Mouse (Mus musculus): ENCODE results near the gene Per1.

Per1 gene

DNA sequence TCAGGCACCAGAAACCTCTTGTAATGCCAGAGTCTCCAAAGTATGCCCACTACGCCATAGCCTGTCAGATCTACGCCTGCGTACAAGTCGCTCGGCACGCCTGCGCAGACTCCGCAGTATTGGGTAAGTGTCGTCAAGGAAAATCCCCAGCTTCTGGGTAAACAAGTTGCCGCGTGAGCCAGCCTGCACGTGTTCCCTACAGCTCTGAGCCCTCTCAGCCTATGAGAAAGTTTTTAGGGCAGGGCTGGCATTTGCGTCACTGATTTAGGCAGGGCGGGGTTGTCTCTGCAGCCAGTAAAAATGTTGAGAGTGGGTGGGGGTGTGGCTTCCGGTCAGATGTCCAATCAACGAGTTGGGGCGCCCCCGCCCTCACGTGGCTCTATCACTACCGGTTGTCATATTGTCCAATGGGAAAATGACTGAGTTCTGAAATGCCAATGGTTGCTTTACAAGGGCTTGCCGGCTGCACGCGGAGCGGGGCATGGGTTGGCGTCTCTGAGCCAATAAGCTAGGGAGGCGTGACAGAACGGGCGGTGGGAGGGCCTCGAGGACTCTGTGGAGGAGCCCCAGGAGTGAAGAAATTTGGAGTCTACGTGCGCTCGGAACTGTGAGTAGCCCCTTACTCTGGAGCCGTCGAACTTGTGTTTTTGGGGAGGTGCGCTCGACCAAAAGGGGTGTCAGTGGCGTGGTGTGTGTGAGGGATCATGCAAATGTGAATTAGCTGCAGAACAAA lies at the start of gene Per1:
Per1 (plus strand) TSS at position 521 of the 733 bp plus-strand sequence.
- DNase-seq (ENCODE audit: low read depth, low spot score) = peak; percentile 98

DNA sequence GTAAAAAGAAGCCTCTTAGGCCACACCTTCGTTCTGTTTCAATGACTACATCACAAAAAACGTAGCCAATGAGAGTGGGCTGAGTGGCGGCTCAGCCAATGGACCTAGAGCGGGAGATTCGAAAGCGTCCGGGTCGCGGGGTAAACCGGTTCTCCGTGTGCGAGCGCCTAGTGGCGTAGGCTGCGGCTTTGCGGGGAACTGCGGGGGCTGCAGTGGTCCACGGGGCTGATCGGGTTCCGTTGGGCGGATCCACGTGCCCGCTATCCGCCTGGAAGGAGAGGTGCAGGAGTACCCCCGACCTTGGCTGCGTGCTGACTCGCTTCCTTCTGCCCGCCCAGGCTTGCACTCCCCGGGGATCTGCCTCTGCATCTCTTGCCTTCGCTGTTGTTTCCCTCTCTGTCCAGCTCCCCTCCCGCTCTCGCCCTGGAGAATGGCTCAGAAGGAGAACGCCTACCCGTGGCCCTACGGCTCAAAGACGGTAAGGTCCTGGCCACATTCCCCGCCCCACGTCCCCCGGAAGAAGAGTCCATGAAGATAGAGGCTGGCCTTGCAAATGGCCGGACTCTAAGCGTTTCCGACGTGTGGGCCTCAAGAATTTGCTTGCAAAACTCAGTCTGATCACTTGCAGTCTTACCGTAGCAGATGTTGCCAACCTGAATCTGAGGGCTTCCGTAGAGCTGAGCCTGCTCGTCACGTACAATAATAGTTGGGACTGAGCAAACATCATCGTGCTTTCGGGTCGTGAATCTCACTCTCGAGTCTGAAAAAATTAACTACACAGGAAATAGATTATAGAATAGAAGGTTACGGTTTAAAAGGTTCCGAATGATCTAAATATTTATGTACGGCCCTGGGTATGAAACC lies 49.3 kb upstream of the Per1 start, which contains the start of gene Aurkb:
Aurkb (plus strand) TSS at position 117 of the 864 bp plus-strand sequence.
- DNase-seq (ENCODE audit: low read depth, low spot score) = peak; percentile 76

GRCm38 (mm10) chr11:69046395-69046774 lies 48.6 kb upstream of the Per1 start:
- DNase-seq (ENCODE audit: low read depth, low spot score) = no peak

DNA sequence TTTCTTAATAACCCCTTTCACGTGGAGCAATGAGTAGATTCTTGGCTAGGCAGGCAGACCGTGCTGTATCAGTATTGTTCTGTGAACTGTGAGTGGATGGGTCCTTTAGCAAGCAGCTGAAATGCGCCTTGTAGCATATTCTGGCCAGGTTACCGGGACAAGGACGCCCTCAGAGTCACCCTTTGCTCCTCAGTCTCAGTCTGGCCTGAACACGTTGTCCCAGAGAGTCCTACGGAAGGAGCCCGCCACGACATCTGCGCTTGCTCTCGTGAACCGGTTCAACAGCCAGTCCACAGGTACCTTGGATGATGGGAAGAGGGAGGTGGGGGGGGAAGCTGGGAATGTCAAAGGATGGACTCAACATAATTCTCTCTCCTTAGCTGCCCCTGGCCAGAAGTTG lies 47.4 kb upstream of the Per1 start:
- no peak for DNase-seq (ENCODE audit: low read depth, low spot score)

GRCm38 (mm10) chr11:69048151-69048550 lies 46.9 kb upstream of the Per1 start:
- no peak for DNase-seq (ENCODE audit: low read depth, low spot score)

DNA sequence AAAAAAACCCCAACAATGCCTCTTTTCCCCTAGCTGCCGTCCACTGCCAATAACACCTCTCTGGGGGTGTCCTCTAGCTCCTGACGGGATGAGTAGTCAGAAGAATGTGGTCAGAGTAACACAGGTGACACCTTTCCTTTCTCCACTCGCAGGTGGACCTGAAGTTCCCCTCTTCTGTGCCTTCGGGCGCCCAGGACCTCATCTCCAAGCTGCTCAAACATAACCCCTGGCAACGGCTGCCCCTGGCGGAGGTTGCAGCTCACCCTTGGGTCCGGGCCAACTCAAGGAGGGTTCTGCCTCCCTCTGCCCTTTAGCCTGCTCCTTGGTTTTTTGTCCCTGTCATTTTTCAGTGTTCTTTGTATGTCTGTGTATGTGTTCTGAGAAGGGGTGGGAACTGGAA lies 44.3 kb upstream of the Per1 start:
- DNase-seq (ENCODE audit: low read depth, low spot score) = no peak

GRCm38 (mm10) chr11:69051771-69052170 lies 43.2 kb upstream of the Per1 start:
- no peak for DNase-seq (ENCODE audit: low read depth, low spot score)

DNA sequence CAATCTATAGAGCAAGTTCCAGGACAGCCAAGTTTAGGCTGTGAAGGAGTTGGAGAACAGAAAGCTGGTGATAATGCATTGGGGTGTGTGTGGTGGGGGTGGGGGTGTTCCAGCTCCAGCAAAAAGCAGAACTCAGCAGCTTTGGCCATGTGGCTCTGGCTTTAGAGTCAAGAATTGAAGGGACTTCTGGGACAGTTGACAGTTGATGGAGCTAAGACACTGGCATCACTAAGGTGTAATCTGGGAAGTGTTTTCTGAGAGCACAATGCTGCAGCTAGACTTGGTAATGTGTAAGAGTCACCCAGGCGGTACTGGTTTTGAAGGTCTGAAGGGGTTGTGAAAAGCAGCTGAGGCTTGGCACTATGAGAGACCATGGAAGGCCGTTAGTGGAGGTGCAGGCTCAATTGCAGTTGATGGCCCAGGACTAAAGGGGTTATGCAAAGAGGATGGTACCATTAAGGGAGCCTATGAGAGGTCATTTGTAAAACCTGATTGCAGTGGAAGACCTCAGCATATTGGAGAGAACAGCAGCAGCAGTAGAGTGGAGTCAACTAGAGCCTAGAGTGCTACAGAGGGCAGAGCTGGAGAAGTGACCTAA lies 42.1 kb upstream of the Per1 start:
- DNase-seq (ENCODE audit: low read depth, low spot score) = no peak

- DNase-seq (ENCODE audit: low read depth, low spot score) = no peak
Measured at GRCm38 (mm10) chr11:69053848-69054247, 41.2 kb upstream of the Per1 start.

DNA sequence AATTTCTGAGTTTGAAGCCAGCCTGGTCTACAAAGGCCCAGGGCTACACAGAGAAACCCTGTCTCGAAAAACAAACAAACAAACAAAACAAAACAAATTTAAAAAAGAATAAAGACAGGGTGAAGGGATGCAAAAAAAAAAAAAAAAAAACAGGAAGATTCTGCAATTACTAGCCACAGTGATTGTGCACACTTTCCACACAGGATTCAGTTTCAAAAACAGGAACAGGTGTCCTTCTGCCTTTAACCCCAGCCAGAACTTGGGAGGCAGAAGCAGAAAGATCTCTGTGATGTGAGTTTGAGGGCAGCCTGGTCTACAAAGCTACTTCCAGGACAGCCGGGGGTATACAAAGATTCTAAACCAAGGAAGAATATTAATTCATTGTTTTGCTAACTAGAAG lies 36.8 kb upstream of the Per1 start:
- DNase-seq (ENCODE audit: low read depth, low spot score) = no peak

- no peak for DNase-seq (ENCODE audit: low read depth, low spot score)
Measured at GRCm38 (mm10) chr11:69058729-69059356, 36.2 kb upstream of the Per1 start.

- peak; percentile 92 for DNase-seq (ENCODE audit: low read depth, low spot score)
Measured at GRCm38 (mm10) chr11:69059357-69059974, 35.6 kb upstream of the Per1 start, which contains the start of gene Borcs6. TSS of gene Borcs6 (plus strand) at chr11:69059717.

GRCm38 (mm10) chr11:69059975-69060411 lies 35.0 kb upstream of the Per1 start:
- DNase-seq (ENCODE audit: low read depth, low spot score) = no peak

- DNase-seq (ENCODE audit: low read depth, low spot score) = no peak
Measured at GRCm38 (mm10) chr11:69060448-69061254, 34.4 kb upstream of the Per1 start.

DNA sequence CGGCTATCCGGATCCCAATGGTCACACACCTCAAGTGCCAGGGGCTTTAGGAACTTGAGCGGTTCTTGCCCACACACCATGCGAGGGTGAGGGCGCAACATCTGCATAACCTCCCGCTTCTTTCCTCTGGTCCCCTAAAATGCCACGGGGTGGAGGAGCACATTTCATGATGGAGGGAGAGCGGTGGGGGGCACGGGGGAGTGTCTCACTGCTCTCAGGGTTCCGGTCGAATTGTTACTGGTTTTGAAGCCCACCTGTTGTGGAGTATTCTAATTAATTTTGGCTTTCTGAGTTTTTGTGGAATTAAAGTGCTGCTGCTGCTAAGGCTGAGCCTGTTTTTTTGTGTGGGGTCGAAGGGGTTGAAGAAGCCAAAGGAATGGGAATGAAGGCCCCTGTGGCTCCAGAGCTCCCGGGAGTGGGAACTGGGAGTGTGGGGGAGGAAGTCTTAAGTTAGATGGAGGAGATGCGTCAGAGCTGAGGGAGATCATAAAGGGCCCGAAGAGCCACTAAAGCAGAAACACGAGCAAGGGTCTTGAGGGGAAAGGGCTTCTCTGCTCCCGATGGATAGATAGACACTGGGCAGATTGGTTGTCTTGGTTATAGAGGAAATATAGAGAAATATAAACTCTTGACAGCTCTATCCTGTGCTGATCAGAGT lies 33.6 kb upstream of the Per1 start:
- no peak for DNase-seq (ENCODE audit: low read depth, low spot score)

DNA sequence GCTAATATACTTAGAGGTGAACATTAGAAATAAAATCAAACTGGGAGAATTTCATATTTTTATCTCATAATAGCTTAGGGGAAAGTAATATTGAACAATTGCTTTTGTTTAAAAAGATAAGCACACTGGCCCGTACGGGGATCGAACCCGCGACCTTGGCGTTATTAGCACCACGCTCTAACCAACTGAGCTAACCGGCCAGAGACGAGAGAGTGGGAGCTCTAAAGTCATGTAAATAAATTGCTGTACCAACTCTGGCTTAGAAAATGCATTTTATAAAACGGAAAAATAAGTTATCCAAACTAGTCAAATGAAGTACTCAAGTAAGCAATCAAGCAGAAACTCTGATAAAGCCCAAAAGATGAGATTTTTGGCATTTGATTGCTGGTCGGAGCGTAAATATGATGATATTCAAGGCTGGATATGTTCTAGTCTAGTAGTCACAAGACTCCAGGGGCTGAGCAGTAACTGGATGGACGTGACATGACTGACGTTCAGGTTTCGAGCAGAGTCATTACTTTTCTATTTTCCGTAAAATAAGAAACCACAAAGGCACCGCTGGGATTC lies 32.7 kb upstream of the Per1 start:
- peak; percentile 46 for DNase-seq (ENCODE audit: low read depth, low spot score)

- DNase-seq (ENCODE audit: low read depth, low spot score) = peak; percentile 85
Measured at GRCm38 (mm10) chr11:69062761-69063224, 32.2 kb upstream of the Per1 start.

DNA sequence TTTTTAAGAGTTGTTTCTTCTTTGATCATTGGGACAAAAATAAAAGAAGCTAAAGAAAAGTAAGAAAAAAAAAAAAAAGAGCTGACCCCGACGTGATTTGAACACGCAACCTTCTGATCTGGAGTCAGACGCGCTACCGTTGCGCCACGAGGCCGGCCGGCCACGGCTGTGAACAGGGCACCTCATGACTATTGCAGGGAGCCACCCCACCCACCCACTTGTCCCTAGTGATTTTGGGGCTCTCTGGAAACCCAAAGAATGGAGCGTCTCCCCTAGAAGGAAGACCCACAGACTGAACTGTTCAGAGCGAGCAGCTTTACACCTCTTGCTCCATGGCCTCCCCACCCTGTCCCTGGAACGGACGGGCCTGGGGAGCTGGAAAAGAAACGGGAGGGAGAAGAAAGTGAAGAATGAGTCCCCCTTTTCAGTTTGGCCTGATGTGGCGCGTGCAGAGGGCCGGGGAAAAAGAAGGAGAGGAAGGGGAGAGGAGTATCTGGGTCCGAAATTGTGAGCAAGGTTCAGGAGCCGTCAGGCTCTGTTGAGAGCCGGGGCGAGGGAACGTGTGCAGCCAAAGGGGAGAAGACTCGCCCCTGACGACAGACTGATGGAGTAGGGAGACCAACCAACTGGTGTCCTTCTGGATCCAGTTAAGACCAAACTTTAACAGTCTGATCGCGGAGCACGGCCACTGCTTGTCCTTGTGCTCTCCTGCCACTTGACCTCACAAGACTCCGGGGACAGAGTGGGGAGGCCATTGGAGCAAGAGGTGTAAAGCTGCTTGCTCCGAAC lies 31.4 kb upstream of the Per1 start:
- peak; percentile 65 for DNase-seq (ENCODE audit: low read depth, low spot score)

All from retina, postnatal 7 days (tissue).